Mouse (Mus musculus) lung, adult 2 months (tissue): ENCODE measurements at regions not wholly inside any gene's neighbourhood (a gene's known extent, or its start where the extent isn't known, plus 50 kb on each side); places are given as distances from the start of the nearest gene placed in this dataset.

ENCODE experiments used
- CTCF ChIP-seq: fragments of 200-500 bp; IDR thresholded peaks from 2 replicates; pipeline ENCODE4 v1.5.1; 2011; ENCODE audit warnings: mild to moderate bottlenecking, low read length, control low read depth; ENCODE audit not compliant: insufficient read depth
- POLR2A ChIP-seq: fragments of 200-500 bp; IDR thresholded peaks from 2 replicates; pipeline ENCODE4 v1.6.1; 2011; ENCODE audit warnings: low read depth, mild to moderate bottlenecking, control low read depth, low read length, borderline replicate concordance; ENCODE audit errors: extremely low read depth

DNA sequence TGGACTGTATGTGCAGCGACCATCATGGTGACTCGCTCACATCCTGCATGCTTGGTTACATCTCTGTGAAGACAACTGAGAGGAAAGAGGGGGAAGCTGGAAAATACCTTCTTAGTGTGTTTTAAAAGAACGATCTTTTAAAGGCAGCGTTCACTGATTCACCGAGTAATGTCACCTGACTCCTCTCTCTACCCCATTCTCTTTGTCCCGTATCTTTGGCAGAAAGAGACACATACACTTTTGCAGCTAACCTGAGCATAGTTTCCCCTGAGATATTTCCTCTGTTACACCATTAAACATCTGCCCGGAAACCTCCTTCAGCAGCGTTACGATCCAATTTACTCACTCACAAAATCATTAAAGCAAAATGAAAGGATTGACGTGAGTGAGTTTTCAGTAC, 731.8 kb downstream of the Robo2 start:
- TF ChIP-seq POLR2A = no peak
- TF ChIP-seq CTCF = no peak
